Mouse (Mus musculus) forebrain, embryonic 14.5 days (tissue): ENCODE results near the gene Rreb1. TPM values are rescaled to one million over a fixed set of nuclear protein-coding genes. Genes with fewer than 3 reads are reported as not detected.

Experiments used
- ATAC-seq: fragments of 200-750 bp; cut with Nextera tagmentation; 2 replicates; pipeline ENCODE4 v1.8.0; 2017; ENCODE audit warnings: mild to moderate bottlenecking, moderate library complexity
- DNase-seq: peaks from one replicate; pipeline ENCODE4 v3.0.0-alpha.2; 2015; ENCODE audit warnings: low spot score
- H3K27ac ChIP-seq: fragments of 300-500 bp; sonication (generic); 2 replicates; pipeline ENCODE4 v1.5.1; 2014; ENCODE audit warnings: low read depth, mild to moderate bottlenecking, control low read depth, low read length, moderate library complexity
- H3K27me3 ChIP-seq: fragments of 300-500 bp; sonication (generic); replicated peaks from 2 replicates; pipeline ENCODE4 v1.6.1; 2014; ENCODE audit warnings: low read length, control low read depth, mixed read lengths; ENCODE audit not compliant: control insufficient read depth, insufficient read depth
- H3K36me3 ChIP-seq: fragments of 300-500 bp; sonication (generic); 2 replicates; pipeline ENCODE4 v1.6.1; 2014; ENCODE audit warnings: low read length, control low read depth; ENCODE audit not compliant: control insufficient read depth, insufficient read depth
- H3K4me1 ChIP-seq: fragments of 300-500 bp; sonication (generic); 2 replicates; pipeline ENCODE4 v1.6.1; 2014; ENCODE audit warnings: antibody characterized with exemption, low read length, control low read depth; ENCODE audit not compliant: control insufficient read depth, insufficient read depth
- H3K4me2 ChIP-seq: fragments of 300-500 bp; sonication (generic); 2 replicates; pipeline ENCODE4 v1.6.1; 2014; ENCODE audit warnings: mild to moderate bottlenecking, control low read depth, low read length
- H3K4me3 ChIP-seq: fragments of 300-500 bp; sonication (generic); 2 replicates; pipeline ENCODE4 v1.5.1; 2014; ENCODE audit warnings: low read depth, low read length, control low read depth
- H3K9ac ChIP-seq: fragments of 300-500 bp; sonication (generic); 2 replicates; pipeline ENCODE4 v1.6.1; 2014; ENCODE audit warnings: mild to moderate bottlenecking, low read length, control low read depth, moderate library complexity
- H3K9me3 ChIP-seq: fragments of 300-500 bp; sonication (generic); replicated peaks from 2 replicates; pipeline ENCODE4 v1.6.1; 2016; ENCODE audit warnings: low read length, control low read depth, mixed read lengths; ENCODE audit not compliant: control insufficient read depth
- WGBS: fragments of 180-500 bp; shearing (Covaris S2); extraction: QIAGEN DNeasy Blood & Tissue Kit; methylation state at CpG from one replicate; pipeline ENCODE4 v1.1.7; 2014; 5-methylcytosine and 5-hydroxymethylcytosine counted together
- polyA plus RNA-seq: library from polyadenylated mRNA; unstranded; fragments of >200 nt; fragmentation: Nextera tagmentation; extraction: Ambion mirVana; gene quantifications from 2 replicates; pipeline ENCODE4 v1.2.1, GENCODE M21; 2014

The Rreb1 gene
- polyA plus RNA-seq, 1 experiment from 2014 or later = 1.5 TPM

- WGBS = 77% methylated on average over 3 of the region's 3 CpGs
- no peaks in the 10 kb centered on the region for H3K9me3 ChIP-seq
- DNase-seq = no peak
Measured at GRCm38 (mm10) chr13:37877241-37877640, 99.0 kb downstream of the Rreb1 start.

GRCm38 (mm10) chr13:37878918-37879331 is 100.7 kb downstream of the Rreb1 start:
- Histone ChIP-seq H3K9me3 (no peaks in the 10 kb centered on the region), H3K4me2 (no peak overlapping the region), H3K27ac (no peak overlapping the region), H3K27me3 (no peaks in the 10 kb centered on the region), H3K4me1 (no peaks in the 10 kb centered on the region; the same call in 1 of the 2 replicates), H3K36me3 (no peaks in the 10 kb centered on the region), H3K4me3 (no peak overlapping the region), H3K9ac (no peak overlapping the region)
- no peak for ATAC-seq
- DNase-seq = no peak
- WGBS = 95% methylated on average over 2 of the region's 2 CpGs

More at GRCm38 (mm10) chr13:37877241-37877640, 99.0 kb downstream of the Rreb1 start:
- Histone ChIP-seq H3K27ac (no peak overlapping the region), H3K9ac (no peak overlapping the region), H3K4me3 (no peak overlapping the region), H3K36me3 (no peaks in the 10 kb centered on the region), H3K4me2 (no peak overlapping the region), H3K4me1 (no peaks in the 10 kb centered on the region; the same call in 1 of the 2 replicates), H3K27me3 (no peaks in the 10 kb centered on the region)
- no peak for ATAC-seq

- ATAC-seq (no peak), DNase-seq (no peak)
- H3K9ac ChIP-seq = no peak overlapping the region
- 77% methylated on average over 5 of the region's 5 CpGs for WGBS
- no peaks in the 10 kb centered on the region for H3K36me3 ChIP-seq
- H3K27me3 ChIP-seq = no peaks in the 10 kb centered on the region
- H3K4me3 ChIP-seq = no peak overlapping the region
- no peak overlapping the region for H3K27ac ChIP-seq
- no peaks in the 10 kb centered on the region; the same call in 1 of the 2 replicates for H3K4me1 ChIP-seq
- H3K9me3 ChIP-seq = no peaks in the 10 kb centered on the region
- no peak overlapping the region for H3K4me2 ChIP-seq
Measured at GRCm38 (mm10) chr13:37879556-37879955, 101.4 kb downstream of the Rreb1 start.

- Histone ChIP-seq H3K27ac (no peak overlapping the region), H3K27me3 (no peaks in the 10 kb centered on the region), H3K36me3 (no peaks in the 10 kb centered on the region), H3K4me2 (no peak overlapping the region), H3K9ac (no peak overlapping the region), H3K4me1 (no peaks in the 10 kb centered on the region; the same call in 1 of the 2 replicates), H3K9me3 (no peaks in the 10 kb centered on the region), H3K4me3 (no peak overlapping the region)
- 55% methylated on average over 1 of the region's 1 CpGs for WGBS
- DNase-seq = no peak
- no peak for ATAC-seq
Measured at GRCm38 (mm10) chr13:37880035-37880434, 101.8 kb downstream of the Rreb1 start.

- H3K9ac ChIP-seq = no peak overlapping the region
- no peaks in the 10 kb centered on the region for H3K9me3 ChIP-seq
- H3K4me3 ChIP-seq = no peak overlapping the region
- no peaks in the 10 kb centered on the region for H3K36me3 ChIP-seq
- 85% methylated on average over 9 of the region's 9 CpGs for WGBS
- H3K4me1 ChIP-seq = no peaks in the 10 kb centered on the region; the same call in 1 of the 2 replicates
- no peak overlapping the region for H3K27ac ChIP-seq
- no peaks in the 10 kb centered on the region for H3K27me3 ChIP-seq
- ATAC-seq (no peak), DNase-seq (no peak)
- H3K4me2 ChIP-seq = no peak overlapping the region
Measured at GRCm38 (mm10) chr13:37880581-37881130, 102.5 kb downstream of the Rreb1 start.

GRCm38 (mm10) chr13:37882521-37882920 is 104.3 kb downstream of the Rreb1 start:
- DNase-seq = no peak
- no peak overlapping the region for H3K27ac ChIP-seq
- H3K9me3 ChIP-seq = no peaks in the 10 kb centered on the region
- no peaks in the 10 kb centered on the region for H3K36me3 ChIP-seq
- no peak for ATAC-seq
- H3K4me3 ChIP-seq = no peak overlapping the region
- H3K9ac ChIP-seq = no peak overlapping the region
- H3K4me1 ChIP-seq = no peaks in the 10 kb centered on the region; the same call in 1 of the 2 replicates
- no peak overlapping the region for H3K4me2 ChIP-seq
- 89% methylated on average over 8 of the region's 8 CpGs for WGBS
- H3K27me3 ChIP-seq = no peaks in the 10 kb centered on the region

GRCm38 (mm10) chr13:37883008-37883407 is 104.8 kb downstream of the Rreb1 start:
- Histone ChIP-seq H3K9me3 (no peaks in the 10 kb centered on the region), H3K9ac (no peak overlapping the region), H3K4me1 (no peaks in the 10 kb centered on the region; the same call in 1 of the 2 replicates), H3K4me2 (no peak overlapping the region), H3K27me3 (no peaks in the 10 kb centered on the region), H3K4me3 (no peak overlapping the region), H3K36me3 (no peaks in the 10 kb centered on the region), H3K27ac (no peak overlapping the region)
- DNase-seq (no peak), ATAC-seq (no peak)
- WGBS = 85% methylated on average over 5 of the region's 5 CpGs

GRCm38 (mm10) chr13:37885392-37885791 is 107.2 kb downstream of the Rreb1 start:
- H3K4me3 ChIP-seq = no peak overlapping the region
- H3K9ac ChIP-seq = no peak overlapping the region
- no peak overlapping the region for H3K27ac ChIP-seq
- no peaks in the 10 kb centered on the region for H3K27me3 ChIP-seq
- no peaks in the 10 kb centered on the region for H3K9me3 ChIP-seq
- no peaks in the 10 kb centered on the region for H3K36me3 ChIP-seq
- WGBS = 78% methylated on average over 2 of the region's 2 CpGs
- no peak overlapping the region for H3K4me2 ChIP-seq
- DNase-seq (no peak), ATAC-seq (no peak)
- H3K4me1 ChIP-seq = no peaks in the 10 kb centered on the region

GRCm38 (mm10) chr13:37886024-37886423 is 107.8 kb downstream of the Rreb1 start:
- Histone ChIP-seq H3K27ac (no peak overlapping the region), H3K4me1 (no peaks in the 10 kb centered on the region), H3K4me3 (no peak overlapping the region), H3K9ac (no peak overlapping the region), H3K9me3 (no peaks in the 10 kb centered on the region), H3K27me3 (no peaks in the 10 kb centered on the region), H3K4me2 (no peak overlapping the region), H3K36me3 (no peaks in the 10 kb centered on the region)
- no peak for DNase-seq
- ATAC-seq = no peak
- WGBS = 85% methylated on average over 6 of the region's 6 CpGs
